Mouse (Mus musculus): ENCODE results near the gene Vav3.

DNA sequence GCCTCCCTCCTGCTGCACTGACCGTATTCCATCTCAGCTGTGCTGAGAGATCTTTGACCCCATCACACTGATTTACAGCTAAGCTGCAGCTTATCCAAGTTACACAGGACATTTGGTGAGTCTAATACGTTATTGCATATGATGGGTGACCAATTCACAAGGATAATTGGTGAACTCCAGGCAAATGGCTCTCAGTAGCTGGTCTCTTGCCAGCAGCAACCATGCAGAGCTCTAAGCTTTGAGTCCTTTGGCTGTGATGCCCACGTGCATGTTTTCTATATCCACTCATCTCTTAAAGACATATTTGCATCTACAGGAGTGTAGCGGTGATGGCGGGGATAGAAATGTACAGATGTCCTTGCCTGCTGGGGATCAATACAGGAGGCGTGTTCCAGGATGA is 99.5 kb downstream of the Vav3 start:
- TF ChIP-seq GATA1 (IDR thresholded peaks at IDR 0.05; ENCODE audit: borderline replicate concordance, low read length) (no peak), FLI1 (IDR thresholded peaks at IDR 0.05; ENCODE audit: low read length) (no peak)
